Mouse (Mus musculus): ENCODE results near the gene Ywhag.

Ywhag gene

DNA sequence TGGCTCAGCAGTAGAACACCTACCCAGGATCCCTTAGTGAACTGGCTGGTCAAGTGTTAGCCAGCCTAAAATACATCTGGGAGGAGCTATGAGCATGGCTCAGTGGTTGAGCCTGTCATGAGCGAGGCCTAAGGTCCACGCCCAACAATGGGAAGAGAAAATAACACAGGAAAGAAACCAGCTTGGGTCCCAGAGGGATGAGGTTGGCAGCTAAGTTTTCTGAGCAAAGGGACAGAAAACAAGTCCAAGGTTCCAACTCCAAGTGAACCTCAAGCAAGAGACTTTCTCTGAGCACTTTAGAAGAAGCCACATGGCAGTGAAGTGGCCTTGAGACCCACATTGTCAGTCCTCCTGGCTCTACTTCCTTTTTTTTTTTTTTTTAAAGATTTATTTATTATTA, 17.2 kb upstream of the Ywhag start:
- no peak for DNase-seq (ENCODE audit: low read depth, low spot score)

DNA sequence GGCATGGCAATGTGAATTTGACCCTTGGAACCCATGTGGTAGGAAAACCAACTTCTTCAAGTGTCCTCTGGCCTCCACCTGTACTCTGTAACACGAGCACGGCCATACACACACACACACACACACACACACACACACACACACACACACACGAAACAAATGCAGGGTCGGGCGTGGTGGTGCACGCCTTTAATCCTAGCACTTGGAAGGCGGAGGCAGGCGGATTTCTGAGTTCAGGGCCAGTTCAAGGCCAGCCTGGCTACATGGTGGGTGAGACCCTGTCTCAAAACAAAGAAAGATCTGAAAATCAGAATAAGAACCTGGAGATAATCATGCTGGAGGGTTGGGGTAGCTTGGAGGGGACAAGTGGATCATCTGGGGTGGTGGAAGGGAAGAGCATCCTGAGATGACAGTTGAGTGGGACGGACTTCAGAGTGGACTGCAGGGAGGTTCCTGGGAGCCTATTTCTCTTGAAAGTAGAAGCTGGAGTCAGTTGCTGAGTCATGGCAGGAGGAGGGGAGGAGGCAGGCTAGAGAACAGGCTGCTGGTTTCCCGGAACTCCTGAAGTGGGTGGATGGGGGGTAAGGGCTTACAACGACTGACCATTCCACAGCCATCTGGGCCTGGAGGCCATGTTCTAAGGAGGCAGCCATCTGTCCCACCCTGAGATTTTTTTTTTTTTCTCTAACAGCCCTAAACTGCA, 16.4 kb upstream of the Ywhag start:
- DNase-seq (ENCODE audit: low read depth, low spot score), result no peak

DNA sequence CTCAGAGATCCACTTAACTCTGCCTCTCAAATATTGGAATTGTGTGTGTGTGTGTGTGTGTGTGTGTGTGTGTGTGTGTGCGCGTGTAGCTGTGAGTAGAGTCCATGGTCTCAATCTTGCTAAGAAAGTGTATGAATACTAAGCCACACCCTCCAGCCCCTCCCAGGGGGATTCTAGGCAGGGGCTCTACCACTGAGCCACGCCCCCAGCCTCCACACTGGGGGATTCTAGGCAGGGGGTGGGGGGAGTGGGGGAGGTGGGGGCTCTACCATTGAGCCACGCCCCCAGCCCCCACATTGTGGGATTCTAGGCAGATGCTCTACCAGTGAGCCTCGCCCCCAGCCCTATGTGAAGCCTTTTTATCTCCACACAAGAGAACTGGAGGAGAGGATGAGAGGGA, 12.2 kb upstream of the Ywhag start:
- DNase-seq (ENCODE audit: low read depth, low spot score), result no peak

DNA sequence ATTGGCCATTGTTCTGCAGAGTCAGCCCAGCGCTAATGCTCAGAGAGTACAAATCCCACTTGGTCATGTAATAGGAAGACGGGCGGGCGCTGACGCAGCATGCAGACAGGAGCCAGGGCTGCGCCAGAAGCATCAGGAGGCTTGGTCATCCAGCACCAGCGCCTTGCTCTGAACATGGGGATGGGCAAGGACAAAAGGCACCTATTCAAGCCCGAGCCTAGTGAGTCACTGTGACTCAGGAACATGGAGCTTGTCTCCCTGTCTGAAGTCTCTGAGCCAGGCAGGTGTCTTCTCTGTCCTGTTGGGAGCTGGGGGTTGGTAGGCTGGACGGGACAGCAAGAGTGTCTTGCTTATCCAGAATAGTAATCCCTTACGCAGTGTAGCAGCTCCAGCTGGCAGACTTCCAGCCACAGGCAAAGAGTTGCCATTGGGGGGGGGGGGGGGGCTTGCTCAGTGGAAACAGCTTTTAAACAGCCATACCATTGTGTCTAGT, 11.5 kb upstream of the Ywhag start:
- no peak for DNase-seq (ENCODE audit: low read depth, low spot score)

DNA sequence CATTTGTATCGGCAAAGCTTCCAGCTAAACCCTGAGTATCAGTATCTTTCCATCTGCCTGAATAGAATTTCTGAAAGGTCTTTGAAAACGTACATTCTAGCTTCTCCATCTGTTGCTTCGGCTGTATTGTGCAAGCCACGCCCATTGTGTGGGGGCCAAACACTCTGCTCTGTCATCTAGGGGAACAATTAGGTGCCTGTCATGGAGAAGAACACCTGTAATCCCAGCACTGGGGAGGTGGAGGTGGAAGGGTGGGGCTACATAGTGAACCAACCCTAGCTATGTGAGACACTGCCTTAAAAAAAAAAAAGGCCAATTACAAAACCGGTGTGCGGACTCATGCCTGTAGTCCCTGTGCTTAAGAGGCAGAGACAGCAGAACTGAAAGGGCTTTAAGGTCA, 8.3 kb upstream of the Ywhag start:
- DNase-seq (ENCODE audit: low read depth, low spot score), result no peak

DNA sequence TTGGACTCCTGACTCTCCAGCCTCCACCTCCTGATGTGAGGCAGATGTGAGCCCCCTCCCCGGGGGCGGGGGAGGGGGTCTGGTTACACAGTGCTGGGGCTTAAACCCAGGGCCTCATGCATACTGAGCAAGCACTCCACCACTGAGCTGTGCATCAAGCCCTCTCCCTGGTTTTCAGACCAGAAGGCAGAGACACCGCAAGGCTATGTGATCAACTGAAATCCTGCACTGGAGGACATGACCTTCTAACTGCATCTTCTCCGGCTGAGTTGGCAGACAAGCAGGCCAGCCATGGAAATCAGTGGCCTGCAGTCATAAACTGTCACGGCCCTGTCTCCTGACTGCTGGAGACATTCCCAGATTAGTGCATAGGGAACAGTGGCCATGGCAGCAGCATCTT, 6.2 kb upstream of the Ywhag start:
- no peak for DNase-seq (ENCODE audit: low read depth, low spot score)

DNA sequence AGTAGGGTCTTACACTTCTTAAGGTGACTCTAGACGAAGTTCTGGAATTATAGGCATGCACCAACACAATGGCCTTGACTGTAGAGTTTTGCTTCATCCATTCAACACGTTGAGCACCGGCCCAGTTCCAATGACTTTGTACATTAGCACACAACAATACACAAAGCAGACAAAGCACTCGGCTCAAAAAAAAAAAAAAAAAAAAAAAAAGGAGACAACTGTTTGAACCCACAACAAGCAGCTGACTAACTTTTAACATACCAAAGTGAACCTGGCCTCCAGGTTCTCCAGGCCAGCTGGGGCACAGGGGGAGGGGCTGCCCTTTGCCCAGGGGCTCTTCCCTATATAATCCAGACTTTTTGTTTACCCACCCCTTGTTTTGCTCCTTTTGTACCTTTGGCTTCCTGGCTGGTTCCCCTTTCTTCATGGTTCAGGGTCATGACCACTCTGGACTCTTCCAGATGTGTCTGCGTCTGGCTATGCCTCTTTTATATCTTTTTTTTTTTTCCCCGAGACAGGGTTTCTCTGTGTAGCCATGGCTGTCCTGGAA, 1.3 kb upstream of the Ywhag start:
- no peak for DNase-seq (ENCODE audit: low read depth, low spot score)

DNA sequence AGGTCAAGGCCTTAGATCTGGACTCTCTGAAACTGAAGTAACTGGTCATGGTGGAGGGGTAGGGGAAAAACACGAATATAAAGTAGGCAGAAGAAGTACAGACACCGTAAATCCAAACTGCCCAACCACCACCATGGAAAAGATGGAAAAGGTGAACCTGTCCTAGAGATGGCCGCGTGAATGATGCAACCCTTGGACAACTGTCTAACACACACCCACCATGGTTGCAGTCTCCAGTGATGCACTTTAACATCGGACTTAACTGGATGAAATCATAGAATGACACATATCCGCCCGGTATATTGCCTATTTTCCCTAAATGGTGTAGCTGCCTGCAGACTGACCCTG, 734 bp upstream of the Ywhag start:
- no peak for DNase-seq (ENCODE audit: low read depth, low spot score)

DNA sequence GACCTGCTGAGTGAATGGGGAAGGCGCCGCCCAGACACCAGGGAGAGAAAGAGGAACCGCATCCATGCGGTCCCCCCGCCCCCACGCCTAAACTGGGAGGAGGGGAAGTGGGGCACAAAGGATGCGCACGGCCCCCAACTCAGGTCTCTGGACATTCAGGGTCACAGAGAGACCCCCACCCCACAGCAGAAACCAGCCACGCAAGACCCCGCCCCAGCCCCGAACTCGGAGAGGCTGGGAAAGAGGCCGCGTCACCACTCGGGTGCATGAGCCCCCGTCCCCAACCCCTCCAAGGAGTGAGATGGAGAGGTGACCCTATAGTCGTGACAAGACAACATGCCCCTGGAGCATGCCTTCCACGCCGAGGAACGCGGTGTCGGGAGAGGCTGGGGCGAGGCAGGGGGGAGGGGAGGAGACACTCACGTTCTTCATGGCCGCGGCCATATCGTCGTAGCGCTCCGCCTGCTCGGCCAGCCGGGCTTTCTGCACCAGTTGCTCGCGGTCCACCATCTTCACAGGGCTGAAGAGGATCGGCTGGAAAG, 445 bp downstream of the Ywhag start:
- DNase-seq (ENCODE audit: low read depth, low spot score), result no peak

DNA sequence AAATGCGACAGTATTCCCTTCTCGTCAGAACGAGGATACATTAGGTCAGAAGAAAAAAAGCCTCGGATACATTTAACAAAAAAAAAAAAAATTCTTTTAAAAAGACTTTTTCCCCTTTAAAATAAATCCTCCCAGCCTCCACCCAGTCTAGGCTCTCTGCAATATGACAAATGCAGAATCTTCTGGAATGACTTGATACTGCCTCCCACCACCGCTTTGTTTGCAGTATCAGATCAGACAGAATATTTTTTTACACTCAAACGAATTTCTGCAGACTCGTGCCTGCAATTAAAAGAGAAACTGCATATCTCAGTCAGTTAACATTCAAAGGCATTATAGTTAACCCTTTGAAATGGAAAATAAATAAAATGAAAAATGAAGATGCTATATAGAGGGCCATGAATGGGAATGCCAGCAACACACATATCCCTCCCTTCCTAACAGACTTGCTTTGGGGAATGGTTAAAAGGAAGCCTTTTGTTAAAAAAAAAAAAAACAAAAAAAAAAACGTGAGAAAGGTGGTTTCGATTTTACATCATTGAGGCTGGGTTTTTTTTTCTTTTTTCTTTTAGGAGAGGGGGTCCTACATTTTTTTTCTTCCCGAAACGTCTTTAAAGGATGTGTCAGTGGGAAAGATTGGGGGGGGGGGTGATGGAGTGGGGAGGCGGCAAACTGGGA, 1.1 kb downstream of the Ywhag start:
- DNase-seq (ENCODE audit: low read depth, low spot score), result peak; percentile 27

DNA sequence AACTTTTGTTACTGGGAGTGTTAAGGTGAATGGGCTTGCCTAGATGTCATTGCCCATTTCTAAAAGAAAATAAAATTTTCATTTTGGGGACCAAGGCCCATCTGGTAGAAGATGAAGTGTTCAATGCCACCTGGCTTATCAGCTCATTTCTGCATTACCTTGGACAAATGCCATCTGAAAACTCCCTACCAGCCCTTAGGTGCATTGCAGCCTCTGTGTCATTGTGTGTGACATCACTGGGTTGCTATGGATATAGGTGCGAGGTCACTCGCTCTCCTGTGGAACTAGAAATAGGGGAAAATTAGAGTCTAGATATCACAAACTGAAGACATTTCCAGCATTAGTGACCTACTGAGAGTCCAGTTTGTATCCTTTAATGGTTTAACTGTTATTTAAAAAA, 2.1 kb downstream of the Ywhag start:
- peak; percentile 30 for DNase-seq (ENCODE audit: low read depth, low spot score)

DNA sequence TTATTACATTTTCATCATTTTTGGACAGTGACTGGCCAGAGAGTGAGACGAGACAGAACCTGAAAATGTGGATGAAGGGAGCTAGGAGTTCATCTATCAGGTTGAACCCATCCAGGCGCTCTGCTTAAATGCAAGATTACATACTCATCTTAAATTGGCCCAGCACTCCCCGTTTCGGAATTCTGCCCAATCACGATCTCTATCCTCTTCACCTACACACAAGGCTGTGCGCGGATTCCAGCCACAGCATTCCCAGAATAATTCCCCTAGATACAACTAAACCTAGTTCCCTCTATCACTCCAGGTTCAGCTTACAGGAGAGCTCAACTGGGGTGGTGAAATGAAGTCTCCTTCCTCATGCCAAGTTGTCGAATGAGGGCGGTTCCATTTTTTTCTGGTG, 2.9 kb downstream of the Ywhag start:
- no peak for DNase-seq (ENCODE audit: low read depth, low spot score)

DNA sequence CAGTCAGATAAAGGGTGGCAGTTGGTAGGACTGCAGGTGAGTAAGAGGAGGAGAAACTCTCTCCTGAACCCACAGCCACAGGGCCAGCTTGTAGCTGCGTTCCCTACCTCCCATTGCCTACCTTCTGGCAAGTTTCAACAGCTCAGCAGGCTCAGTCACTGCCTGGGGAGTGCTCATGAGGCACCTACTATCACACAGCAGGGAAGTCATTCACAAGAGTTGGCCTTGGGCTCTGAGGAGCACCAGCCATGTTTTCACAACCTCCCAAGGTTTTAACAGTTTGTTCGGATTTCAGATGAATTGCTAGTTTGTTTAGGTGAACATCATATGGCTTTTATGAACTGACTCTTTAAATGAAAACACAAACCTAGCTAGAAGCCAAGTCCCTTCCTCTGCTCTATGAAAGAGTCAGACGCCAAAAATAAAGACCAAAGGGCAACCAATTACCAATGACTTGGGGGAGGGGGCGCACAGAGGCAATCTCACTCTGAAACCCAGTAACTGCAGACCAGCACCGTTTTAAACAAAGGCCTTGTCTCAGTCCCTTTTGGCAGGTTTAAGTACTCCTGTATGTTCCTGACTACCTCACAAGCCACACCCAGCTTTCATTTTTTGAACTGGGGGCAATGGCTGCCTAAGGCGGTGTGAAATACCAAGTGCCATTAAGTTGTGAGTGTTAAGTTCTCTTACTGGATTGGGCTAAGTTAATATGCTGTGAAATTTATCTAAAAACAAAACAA, 4.6 kb downstream of the Ywhag start:
- no peak for DNase-seq (ENCODE audit: low read depth, low spot score)

DNA sequence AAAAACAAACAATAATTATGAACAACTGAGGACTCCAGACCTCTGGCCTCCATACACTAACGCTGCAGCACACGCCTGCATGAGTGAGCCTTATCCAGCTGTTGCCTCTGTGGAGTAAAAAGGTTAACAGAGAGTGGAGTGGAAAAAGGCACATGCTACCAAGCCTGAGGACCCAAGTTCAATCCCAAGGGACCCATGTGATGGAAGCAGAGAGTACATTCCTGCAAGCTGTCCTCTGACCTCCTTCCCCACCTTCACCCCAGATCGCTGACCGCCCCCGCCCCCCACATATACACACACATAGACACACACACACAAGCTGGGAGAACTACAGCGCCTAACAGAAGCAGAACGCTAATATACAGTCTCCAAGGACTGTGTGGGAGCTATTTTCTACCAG, 10.5 kb downstream of the Ywhag start:
- no peak for DNase-seq (ENCODE audit: low read depth, low spot score)

DNA sequence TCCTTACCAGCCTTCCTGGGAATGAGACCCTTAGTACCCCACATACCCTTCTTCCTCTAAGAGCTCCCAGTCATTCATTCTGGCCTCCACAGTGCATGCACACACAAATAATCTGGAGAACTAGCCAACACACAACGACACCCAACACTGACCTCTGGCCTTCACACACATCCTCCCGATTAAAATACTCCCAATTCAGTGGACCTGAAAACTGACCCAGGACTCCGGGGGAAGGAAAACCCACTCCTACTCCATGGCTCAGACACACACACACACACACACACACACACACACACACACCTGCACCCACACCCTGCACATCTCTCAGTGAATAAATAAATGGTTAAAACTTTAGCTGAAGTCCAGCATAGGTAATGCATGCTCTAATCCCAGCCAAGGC, 14.5 kb downstream of the Ywhag start:
- no peak for DNase-seq (ENCODE audit: low read depth, low spot score)

DNA sequence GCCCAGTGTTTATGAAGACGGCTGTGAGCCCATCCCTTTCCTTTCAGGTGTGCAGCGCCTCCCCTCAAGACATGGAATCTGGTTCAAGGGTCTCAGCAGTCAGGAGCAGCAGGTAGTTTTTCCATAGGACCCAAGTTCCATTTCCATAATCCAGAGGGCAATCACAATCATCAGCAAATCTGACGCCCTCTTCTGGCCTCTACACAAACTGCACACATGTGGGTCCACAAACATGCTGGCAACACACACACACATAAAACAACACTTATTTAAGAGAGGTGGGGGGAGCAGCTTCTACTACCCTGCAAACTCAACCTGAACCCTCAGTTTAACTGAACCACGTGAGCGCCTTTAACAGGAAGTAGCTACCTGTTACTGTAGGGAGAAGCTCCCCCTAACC, 15.8 kb downstream of the Ywhag start:
- DNase-seq (ENCODE audit: low read depth, low spot score), result no peak

DNA sequence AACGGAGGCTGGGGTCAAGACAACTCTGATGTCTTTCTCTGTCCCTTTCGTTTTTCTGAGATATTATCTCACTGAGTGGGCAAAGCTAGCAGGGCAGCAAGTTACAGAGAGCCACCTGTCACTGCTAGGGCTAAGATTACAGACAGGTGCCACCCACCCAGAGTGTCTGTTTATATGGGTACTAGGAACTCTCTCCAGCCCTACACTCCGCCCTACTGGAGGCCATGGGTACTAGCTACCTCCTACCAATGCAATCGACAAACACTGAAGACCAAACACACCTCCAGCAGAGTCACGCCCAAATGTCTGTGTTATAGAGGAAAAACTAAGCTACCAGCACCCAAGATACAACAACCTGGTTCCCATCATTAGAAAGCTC, 16.4 kb downstream of the Ywhag start:
- DNase-seq (ENCODE audit: low read depth, low spot score), result no peak

DNA sequence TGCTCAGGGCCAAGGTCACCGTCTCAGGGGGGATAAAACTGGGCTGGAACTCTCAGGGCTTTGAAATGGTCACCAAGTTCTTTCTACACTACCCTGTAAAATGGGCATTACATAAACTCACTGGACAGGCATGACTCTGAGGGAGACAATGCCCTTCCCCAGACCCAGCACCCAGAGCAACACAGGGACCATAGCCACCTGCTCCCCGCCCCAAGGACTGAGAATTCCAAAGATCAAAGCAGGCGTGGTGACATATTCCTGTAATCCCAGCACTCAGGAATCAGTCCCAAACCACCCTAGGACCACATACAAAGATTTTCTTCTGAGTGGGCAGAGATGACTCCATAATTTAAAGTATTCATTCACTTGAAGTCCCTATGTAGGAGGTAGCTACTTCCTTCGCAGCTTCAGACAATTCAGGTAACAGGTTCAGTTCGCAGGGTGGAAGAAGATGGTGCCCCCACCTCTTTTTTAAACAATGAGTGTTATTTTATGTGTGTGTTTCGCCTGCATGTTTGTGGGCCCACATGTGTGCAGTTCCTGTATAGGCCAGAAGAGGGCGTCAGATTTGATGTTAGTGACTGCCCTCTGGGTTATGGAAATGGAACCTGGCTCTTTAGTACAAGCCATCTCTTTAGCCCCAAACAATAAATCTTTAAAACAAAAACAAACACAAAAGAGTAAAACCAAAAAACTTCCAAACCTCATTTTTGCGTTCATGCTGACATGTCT, 16.9 kb downstream of the Ywhag start:
- DNase-seq (ENCODE audit: low read depth, low spot score), result peak; percentile 38

DNA sequence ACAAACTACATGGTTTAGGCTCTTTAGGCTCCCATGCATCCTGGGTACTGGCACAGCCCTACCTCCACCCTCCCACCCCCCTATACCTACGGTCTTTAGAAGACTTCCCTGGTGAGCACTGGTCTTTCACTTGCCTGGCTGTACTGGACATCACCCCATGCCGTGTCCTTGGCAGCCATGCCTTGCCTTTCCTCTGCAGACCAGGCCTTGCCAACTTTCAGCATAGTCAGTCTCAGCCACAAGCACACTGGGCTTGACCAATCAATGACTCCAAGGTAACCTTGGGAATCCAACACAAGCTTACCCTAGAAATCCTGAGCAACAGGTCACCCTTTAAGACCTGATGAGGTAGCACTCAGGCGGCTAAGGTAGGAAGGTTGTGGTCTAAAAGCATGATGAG, 17.8 kb downstream of the Ywhag start:
- DNase-seq (ENCODE audit: low read depth, low spot score), result no peak

DNA sequence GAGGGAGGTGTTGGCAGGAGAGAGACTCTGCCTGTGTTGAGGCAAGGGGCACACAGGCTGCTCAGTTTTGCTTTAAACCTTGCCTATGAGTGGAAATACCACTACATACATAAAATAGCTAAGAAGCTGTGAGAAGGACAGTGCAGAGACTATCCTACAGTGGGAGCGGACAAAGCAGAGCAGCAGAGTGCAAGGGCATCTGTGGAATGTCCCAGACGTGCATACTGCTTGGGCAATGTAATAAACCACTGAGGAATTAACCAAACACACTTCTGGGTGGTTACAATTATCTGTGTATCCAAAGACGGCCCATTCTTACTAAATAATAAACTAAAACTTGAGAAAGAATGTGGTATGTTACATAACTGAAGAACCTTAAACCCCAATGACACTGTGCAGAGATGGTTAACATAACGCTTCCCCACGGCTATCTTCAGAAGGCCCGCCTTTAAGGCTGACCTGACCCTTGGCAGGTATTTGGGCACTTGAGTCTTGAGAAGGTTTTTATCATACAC, 18.3 kb downstream of the Ywhag start:
- DNase-seq (ENCODE audit: low read depth, low spot score), result no peak

DNA sequence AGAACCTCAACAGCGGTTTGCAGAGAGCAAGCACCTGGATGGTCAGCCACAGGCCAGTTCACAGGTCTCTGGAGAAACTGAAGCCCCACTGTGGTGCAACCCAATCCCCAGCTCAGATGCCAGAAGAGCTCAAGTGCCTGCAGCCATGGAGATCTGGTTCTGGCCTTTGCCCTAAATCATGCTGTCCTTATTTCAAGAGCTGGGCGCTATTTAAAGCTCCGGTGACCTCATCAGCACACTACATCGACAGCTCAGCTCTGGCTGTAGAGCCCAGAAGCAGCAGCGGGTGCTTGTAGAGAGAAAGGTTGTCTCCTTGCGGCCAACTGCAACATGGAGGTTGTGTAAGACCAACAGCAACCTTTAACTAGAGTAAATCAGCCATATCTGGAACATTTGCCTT, 20.3 kb downstream of the Ywhag start:
- DNase-seq (ENCODE audit: low read depth, low spot score), result no peak

Data from CD4-positive, CD25-positive, alpha-beta regulatory T cell, adult 2 months (primary cell).